Mouse (Mus musculus): Measurements from ENCODE around the gene Ppara. TPM values are rescaled to one million over a fixed set of nuclear protein-coding genes. Genes with fewer than 3 reads are reported as not detected.
"Not testable (repeated sequence)": the region's sequence is repeated elsewhere in the genome, so short reads cannot be mapped to it uniquely, and the experiment has no call there.

The Ppara gene
- polyA plus RNA-seq, 1 experiment from 2014 or later = 0.74 TPM

DNA sequence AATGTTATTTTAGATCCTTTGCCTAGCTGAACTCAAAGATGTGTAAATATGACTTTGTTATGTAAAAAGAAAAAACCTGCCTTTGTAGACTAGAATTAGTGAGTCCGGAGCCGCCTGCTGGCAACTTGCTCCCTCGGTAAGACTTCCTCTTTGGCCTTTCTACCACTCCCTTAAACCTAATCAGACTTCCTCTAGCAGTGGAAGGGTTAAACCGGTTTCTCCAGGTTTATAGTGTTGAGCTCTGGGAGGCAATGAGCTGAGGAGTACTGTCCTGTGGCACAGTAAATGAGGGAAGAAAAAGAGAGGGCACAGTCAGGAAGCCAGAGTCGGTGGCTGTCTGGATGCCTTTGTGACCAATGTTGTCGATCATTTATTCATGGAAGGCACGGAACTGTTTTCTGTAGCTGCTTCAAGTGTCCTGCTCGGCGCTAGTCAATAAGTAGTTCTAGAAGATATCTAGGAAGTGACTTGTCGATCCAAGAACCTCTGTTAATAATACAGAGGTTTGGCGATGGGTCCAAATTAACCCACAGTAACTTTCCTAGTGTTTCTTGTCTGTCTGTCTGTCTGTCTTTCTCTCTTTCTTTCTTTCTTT lies 37.5 kb downstream of the Ppara start:
- Histone ChIP-seq H3K9ac (no peak overlapping the region), H3K4me2 (no peak overlapping the region), H3K27ac (no peak overlapping the region), H3K4me3 (replicated peaks) (no peak overlapping the region), H3K36me3 (replicated peaks) (no peaks in the 10 kb centered on the region), H3K9me3 (no peaks in the 10 kb centered on the region), H3K4me1 (no peaks in the 10 kb centered on the region), H3K27me3 (peaks cover 3% of the 10 kb centered on the region; the same call in 1 of the 2 replicates)
- 82% methylated on average over 11 of the region's 11 CpGs for WGBS
- no peak for ATAC-seq (ENCODE audit: low FRiP score)

DNA sequence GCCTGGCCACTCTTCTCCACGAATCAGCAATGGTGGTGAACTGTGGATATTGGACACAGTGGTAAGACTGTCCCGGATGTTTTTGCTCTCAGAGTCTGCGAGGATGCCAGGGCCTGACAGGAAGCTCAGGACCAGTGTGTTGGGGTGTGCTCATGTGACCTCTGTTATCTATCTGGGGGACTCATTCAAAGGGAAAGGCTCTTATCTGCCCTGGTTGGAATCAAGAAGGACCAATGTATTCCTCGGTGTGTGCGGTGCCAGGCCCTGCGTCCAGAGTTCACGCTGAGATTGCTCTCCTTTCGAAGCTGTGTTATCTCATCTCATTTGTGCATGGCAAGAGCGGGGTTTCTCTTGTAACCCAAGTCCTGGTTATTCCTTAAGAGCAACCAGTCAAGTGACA lies 39.6 kb downstream of the Ppara start:
- Histone ChIP-seq H3K4me3 (replicated peaks) (no peak overlapping the region), H3K27ac (no peak overlapping the region), H3K4me2 (no peak overlapping the region), H3K4me1 (no peaks in the 10 kb centered on the region), H3K9me3 (no peaks in the 10 kb centered on the region), H3K36me3 (replicated peaks) (no peaks in the 10 kb centered on the region), H3K9ac (no peak overlapping the region), H3K27me3 (peaks cover 3% of the 10 kb centered on the region; the same call in 1 of the 2 replicates)
- WGBS = 89% methylated on average over 9 of the region's 9 CpGs
- ATAC-seq (ENCODE audit: low FRiP score) = no peak

DNA sequence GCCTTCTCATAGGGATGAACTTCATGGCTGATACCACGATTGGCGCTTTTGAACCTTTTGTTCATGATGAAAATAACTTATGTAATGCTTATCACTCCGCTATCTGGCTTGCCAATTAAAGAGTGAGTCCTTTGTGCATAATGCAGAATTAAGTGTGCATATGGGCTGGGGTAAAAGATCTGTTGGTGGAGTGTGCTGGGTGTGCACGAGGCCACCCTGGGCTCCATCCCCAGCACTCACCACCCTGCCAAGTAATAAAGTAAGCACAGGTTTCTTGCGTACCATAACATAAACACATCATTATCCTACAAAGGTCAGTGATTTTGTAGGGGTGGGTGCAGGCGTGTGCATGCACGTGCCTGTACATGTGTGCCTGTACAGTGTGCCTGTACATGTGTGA lies 40.2 kb downstream of the Ppara start:
- whole genome bisulfite sequencing = 91% methylated on average over 7 of the region's 7 CpGs
- Histone ChIP-seq H3K9me3 (no peaks in the 10 kb centered on the region), H3K27me3 (peaks cover under 1% of the 10 kb centered on the region; the same call in 1 of the 2 replicates), H3K4me1 (no peaks in the 10 kb centered on the region), H3K4me2 (no peak overlapping the region), H3K4me3 (replicated peaks) (no peak overlapping the region), H3K9ac (no peak overlapping the region), H3K36me3 (replicated peaks) (no peaks in the 10 kb centered on the region), H3K27ac (no peak overlapping the region)
- no peak for ATAC-seq (ENCODE audit: low FRiP score)

DNA sequence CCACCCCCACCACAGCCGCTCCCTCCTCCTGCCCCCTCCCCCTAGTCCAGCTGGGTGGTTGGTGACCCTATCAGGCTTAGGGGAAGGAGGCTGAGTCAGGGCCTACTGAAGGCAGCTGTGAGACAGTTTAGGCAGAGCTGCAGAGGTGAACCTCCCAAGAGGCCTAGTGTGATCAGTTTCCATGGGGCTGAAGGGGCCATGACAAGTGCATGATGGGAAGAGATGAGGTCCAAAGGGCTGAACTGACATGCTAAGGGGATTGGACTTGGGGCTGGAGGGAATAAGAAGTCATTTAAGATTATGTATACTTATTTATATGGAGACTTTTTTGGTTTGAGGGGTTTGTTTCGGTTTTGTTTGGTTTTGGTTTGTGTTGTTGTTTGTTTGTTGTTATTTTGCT lies 41.5 kb downstream of the Ppara start:
- Histone ChIP-seq H3K9ac (no peak overlapping the region), H3K36me3 (replicated peaks) (no peaks in the 10 kb centered on the region)
- WGBS = 84% methylated on average over 2 of the region's 2 CpGs

DNA sequence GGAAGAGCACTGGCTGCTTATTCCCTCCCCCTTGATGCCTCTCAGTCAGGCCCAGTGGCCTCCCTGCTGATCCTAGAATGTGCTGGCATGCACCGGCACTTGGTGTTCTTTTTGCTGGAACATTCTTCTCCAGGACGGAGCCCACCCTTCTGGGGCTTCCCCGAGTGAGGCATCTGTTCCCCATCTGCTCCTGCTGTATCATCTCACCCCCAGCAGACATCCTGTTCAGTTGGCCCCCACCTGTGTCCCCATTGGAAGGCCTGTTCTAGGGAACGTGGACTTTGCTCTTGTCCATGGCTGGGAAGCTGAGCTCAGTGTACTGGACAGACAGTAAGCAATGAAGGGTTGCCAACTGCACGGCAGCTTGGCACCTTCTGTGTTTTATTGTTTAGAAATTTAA lies 42.0 kb downstream of the Ppara start:
- Histone ChIP-seq H3K4me2 (no peak overlapping the region), H3K4me3 (replicated peaks) (no peak overlapping the region), H3K9ac (no peak overlapping the region), H3K27me3 (no peaks in the 10 kb centered on the region), H3K9me3 (no peaks in the 10 kb centered on the region), H3K4me1 (no peaks in the 10 kb centered on the region), H3K36me3 (replicated peaks) (no peaks in the 10 kb centered on the region), H3K27ac (no peak overlapping the region)
- 85% methylated on average over 5 of the region's 5 CpGs for WGBS
- ATAC-seq (ENCODE audit: low FRiP score) = no peak

More for the DNA sequence above, 41.5 kb downstream of the Ppara start:
- Histone ChIP-seq H3K27me3 (no peaks in the 10 kb centered on the region), H3K9me3 (no peaks in the 10 kb centered on the region), H3K4me1 (no peaks in the 10 kb centered on the region), H3K4me2 (no peak overlapping the region), H3K4me3 (replicated peaks) (no peak overlapping the region), H3K27ac (no peak overlapping the region)
- ATAC-seq (ENCODE audit: low FRiP score) = no peak

DNA sequence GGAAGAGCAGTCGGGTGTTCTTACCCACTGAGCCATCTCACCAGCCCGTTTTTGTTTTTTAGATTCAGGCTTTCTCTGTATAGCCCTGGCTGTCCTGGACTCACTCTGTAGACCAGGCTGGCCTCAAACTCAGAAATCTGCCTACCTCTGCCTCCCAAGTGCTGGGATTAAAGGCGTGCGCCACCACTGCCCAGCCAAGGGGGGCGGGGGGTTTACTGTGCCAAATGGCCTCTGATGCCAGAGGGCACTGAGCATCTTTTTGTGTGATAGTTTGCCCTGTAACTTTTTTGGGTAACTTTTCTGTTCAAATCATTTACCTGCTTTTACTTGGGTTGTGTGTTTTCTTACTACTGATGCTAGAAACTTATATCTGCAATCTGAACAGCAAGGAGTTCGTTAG lies 44.1 kb downstream of the Ppara start:
- ATAC-seq (ENCODE audit: low FRiP score); H3K9me3 ChIP-seq; H3K4me2 ChIP-seq; H3K27me3 ChIP-seq; H3K27ac ChIP-seq; H3K4me1 ChIP-seq; H3K36me3 ChIP-seq (replicated peaks); H3K9ac ChIP-seq; H3K4me3 ChIP-seq (replicated peaks): not testable (repeated sequence)
- 91% methylated on average over 6 of the region's 6 CpGs for WGBS

DNA sequence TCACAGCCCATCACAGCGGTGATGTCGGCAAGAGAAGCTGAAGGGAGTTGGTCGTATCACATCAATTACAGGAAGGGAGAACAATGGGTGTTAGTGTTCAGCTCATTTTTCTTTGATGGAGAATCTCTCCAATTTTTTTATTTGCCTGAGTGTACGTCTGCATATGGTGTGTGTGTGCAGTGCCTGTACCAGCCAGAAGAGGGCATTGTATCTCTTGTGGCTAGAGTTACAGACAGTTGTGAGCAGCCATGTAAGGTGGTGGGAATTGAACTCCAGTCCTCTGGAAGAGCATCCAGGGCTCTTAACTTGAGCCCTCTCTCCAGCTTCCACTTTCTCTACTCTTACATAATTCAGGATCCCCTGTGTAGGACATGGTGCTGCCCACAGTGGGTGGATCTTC lies 48.4 kb downstream of the Ppara start:
- H3K4me2 ChIP-seq = no peak overlapping the region
- no peak overlapping the region for H3K27ac ChIP-seq
- H3K27me3 ChIP-seq = peaks cover 12% of the 10 kb centered on the region
- ATAC-seq (ENCODE audit: low FRiP score) = no peak
- H3K4me3 ChIP-seq (replicated peaks) = no peak overlapping the region
- no peaks in the 10 kb centered on the region for H3K9me3 ChIP-seq
- WGBS = 93% methylated on average over 4 of the region's 4 CpGs
- H3K9ac ChIP-seq = no peak overlapping the region
- no peaks in the 10 kb centered on the region for H3K4me1 ChIP-seq
- no peaks in the 10 kb centered on the region for H3K36me3 ChIP-seq (replicated peaks)

DNA sequence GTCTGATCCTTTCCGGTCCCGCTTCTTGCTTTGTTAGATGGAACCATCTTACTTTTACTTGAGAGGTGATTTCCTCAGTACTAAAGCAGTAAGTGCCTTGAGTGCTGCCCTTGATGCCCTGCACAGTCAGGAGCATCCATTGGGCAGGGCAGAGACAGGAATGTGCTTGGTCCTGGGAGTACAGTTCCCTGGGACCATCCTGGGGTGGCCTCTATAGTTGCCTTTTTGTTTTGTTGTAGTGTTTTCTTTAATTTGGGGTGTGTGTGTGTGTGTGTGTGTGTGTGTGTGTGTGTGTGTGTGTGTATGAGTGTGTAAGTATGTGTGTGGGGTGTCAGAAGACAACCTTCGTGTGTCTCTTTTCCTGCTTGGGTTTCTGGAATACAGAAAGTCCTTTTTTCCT lies 49.6 kb downstream of the Ppara start:
- Histone ChIP-seq H3K36me3 (replicated peaks) (no peaks in the 10 kb centered on the region), H3K9me3 (no peaks in the 10 kb centered on the region), H3K27me3 (peaks cover 12% of the 10 kb centered on the region), H3K4me2 (no peak overlapping the region), H3K27ac (no peak overlapping the region), H3K4me3 (replicated peaks) (no peak overlapping the region), H3K9ac (no peak overlapping the region), H3K4me1 (no peaks in the 10 kb centered on the region)
- 97% methylated on average over 3 of the region's 3 CpGs for WGBS
- ATAC-seq (ENCODE audit: low FRiP score) = no peak

DNA sequence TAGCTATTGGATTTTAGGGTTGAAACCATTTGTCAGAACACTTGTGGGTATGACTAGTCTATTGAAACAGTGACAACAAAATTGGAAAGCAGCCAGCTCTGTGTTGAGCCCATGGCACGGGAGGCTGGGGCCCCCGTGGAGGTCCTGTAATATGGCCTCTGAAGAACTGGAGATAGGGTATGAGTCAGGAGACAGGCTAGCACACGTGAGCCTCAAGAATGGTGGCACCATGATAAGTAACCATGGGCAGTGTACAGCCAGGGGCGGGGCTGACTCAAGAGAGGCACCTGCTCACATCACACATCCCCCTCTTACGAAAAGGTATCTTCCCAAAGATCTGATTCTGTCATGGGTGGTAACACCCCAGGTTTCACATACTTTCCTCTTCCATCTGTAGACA lies 51.9 kb downstream of the Ppara start:
- Histone ChIP-seq H3K4me1 (no peaks in the 10 kb centered on the region), H3K9ac (no peak overlapping the region), H3K4me3 (replicated peaks) (no peak overlapping the region), H3K27me3 (peaks cover 12% of the 10 kb centered on the region), H3K4me2 (no peak overlapping the region), H3K27ac (no peak overlapping the region), H3K36me3 (replicated peaks) (no peaks in the 10 kb centered on the region), H3K9me3 (no peaks in the 10 kb centered on the region)
- WGBS = 78% methylated on average over 5 of the region's 5 CpGs
- no peak for ATAC-seq (ENCODE audit: low FRiP score)

DNA sequence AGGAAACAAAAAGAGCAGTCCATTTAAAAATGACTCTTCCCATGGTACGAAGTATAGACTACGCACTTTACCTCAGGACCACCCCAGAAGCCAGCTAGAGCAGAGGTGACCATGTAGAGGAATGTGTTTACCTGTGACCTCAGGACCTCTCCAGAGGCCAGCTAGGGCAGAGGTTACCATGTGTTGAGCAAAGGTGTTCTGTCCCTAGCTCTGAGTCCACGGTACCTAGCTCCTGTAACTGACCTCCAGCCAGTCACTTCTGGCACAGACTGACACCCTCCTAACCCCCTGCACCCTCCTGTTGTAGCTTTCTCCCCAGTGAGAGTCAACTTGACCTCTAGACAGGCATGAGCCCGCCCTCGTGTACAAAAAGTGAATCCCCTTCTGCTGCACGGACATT lies 52.7 kb downstream of the Ppara start:
- Histone ChIP-seq H3K36me3 (replicated peaks) (no peaks in the 10 kb centered on the region), H3K27ac (no peak overlapping the region), H3K4me2 (no peak overlapping the region), H3K4me3 (replicated peaks) (no peak overlapping the region), H3K9me3 (no peaks in the 10 kb centered on the region), H3K27me3 (peaks cover 11% of the 10 kb centered on the region), H3K4me1 (no peaks in the 10 kb centered on the region), H3K9ac (no peak overlapping the region)
- no peak for ATAC-seq (ENCODE audit: low FRiP score)
- 98% methylated on average over 6 of the region's 6 CpGs for WGBS

DNA sequence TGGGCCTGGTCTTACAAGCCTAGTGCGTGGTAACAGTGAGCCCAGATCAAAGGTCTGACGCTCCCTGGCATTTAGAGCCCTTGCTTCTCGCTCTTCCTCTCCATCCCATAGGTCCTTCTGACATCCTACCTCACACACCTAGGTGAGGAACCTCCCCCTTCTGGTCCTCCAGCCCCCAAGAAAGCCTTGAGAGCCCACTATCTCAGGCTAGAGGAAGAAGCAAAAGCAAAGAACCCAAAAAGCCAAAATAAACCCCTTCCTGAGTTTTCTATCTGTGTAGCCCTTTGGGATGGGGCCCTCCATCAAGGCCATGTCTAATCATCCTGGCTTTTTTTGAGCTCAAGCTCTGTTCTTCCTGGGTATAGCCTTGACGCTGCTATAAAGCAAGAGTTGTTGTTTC lies 53.3 kb downstream of the Ppara start:
- no peak overlapping the region for H3K27ac ChIP-seq
- H3K27me3 ChIP-seq = peaks cover 9% of the 10 kb centered on the region
- no peak overlapping the region for H3K9ac ChIP-seq
- 90% methylated on average over 4 of the region's 4 CpGs for WGBS
- H3K36me3 ChIP-seq (replicated peaks) = no peaks in the 10 kb centered on the region
- no peak for ATAC-seq (ENCODE audit: low FRiP score)
- no peak overlapping the region for H3K4me3 ChIP-seq (replicated peaks)
- H3K9me3 ChIP-seq = no peaks in the 10 kb centered on the region
- no peak overlapping the region for H3K4me2 ChIP-seq
- no peaks in the 10 kb centered on the region for H3K4me1 ChIP-seq

DNA sequence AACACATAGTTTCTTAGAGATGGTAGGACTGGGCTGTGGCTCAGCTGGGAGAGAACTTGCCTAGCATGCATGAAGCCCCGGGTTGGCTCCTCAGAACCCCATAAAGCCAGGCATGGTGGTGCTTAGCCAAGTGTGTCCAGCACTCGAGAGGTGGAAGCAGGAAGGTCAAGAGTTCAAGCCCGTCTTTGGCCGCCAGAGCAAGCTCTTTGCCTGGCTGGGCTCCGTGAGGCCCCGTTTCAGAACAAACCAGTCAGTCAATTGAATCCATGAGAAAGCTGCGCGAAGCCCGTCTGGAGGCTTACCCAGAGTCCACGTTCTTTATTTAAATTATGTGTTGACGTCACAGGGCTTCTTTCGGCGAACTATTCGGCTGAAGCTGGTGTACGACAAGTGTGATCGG lies 53.9 kb downstream of the Ppara start:
- Histone ChIP-seq H3K27me3 (peaks cover 9% of the 10 kb centered on the region), H3K9ac (no peak overlapping the region), H3K4me3 (replicated peaks) (no peak overlapping the region), H3K4me1 (no peaks in the 10 kb centered on the region), H3K4me2 (no peak overlapping the region), H3K27ac (no peak overlapping the region), H3K9me3 (no peaks in the 10 kb centered on the region), H3K36me3 (replicated peaks) (no peaks in the 10 kb centered on the region)
- no peak for ATAC-seq (ENCODE audit: low FRiP score)
- WGBS = 84% methylated on average over 16 of the region's 16 CpGs

DNA sequence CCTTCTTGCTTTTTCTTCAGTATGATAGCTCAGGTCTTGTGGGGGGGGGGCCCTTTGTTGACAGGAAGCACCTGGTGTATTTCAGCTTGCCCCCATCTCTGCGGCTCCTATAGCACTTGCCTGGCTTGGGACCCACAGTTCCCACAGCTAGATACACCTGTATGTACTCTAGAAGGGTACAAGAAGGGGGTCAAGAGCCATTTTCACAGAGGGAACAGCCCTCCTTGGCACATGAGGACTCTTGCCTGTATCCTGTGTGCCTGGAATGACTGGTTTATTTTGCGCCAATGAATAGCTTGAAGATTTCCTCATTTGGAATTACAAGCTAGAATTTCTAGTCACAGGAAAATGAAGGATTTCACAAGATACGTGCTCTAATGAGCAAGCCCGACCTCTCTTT lies 56.7 kb downstream of the Ppara start:
- Histone ChIP-seq H3K9me3 (no peaks in the 10 kb centered on the region), H3K4me2 (no peak overlapping the region), H3K4me3 (replicated peaks) (no peak overlapping the region), H3K36me3 (replicated peaks) (no peaks in the 10 kb centered on the region), H3K4me1 (no peaks in the 10 kb centered on the region), H3K9ac (no peak overlapping the region), H3K27me3 (no peaks in the 10 kb centered on the region; the same call in 1 of the 2 replicates), H3K27ac (no peak overlapping the region)
- 90% methylated on average over 4 of the region's 4 CpGs for WGBS
- no peak for ATAC-seq (ENCODE audit: low FRiP score)

Measured in forebrain, embryonic 12.5 days (tissue).